Mouse (Mus musculus) erythroblast, adult 5-6 weeks (primary cell): ENCODE results near the gene Minos1. TPM values are rescaled to one million over a fixed set of nuclear protein-coding genes. Genes with fewer than 3 reads are reported as not detected.

Experiments
- ATAC-seq: replicated peaks from 2 replicates; pipeline ENCODE4 v1.8.0; 2016; ENCODE audit warnings: moderate number of reproducible peaks, mild to moderate bottlenecking, moderate TSS enrichment, inconsistent platforms; ENCODE audit not compliant: poor library complexity, low FRiP score, severe bottlenecking
- total RNA-seq, 2 experiments: library from RNA; stranded (forward) in 1 of 2; stranded (reverse) in 1 of 2; fragments of 150-400 nt in 1 of 2; fragments of 200-764, 138-1000 nt in 1 of 2; gene quantifications; 2 replicates each; pipeline versions ENCODE4 v1.2.3 to v1.2.4; 2015 to 2017; ENCODE audit warnings: low replicate concordance in 2 of 2

The Minos1 gene
- total RNA-seq, 2 experiments from 2014 or later, result 36.6 to 103 TPM

DNA sequence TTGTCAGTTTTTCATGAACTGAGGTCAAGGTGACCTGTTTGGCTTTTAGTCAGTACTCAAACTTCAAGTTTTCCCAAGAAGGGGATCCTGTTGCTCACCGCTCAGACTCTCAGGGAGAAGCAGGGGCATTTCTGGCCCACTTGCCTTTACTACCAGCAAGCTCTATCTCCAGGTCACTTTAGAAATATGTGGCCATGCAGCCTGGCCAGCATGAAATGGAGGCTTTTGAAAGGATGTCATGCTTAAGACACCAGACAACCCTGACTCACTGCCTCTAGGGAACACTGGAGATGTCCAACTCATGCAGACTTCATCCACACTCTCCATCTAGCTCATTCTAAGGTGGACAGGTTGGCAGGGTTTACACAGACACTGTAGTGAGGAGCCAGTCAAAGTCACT, 25.5 kb downstream of the Minos1 start:
- ATAC-seq, result no peak

GRCm38 (mm10) chr4:139101546-139101945, 29.4 kb downstream of the Minos1 start:
- ATAC-seq, result no peak

GRCm38 (mm10) chr4:139100326-139100725, 30.6 kb downstream of the Minos1 start:
- ATAC-seq, result no peak

GRCm38 (mm10) chr4:139096201-139096600, 34.7 kb downstream of the Minos1 start:
- no peak for ATAC-seq

- ATAC-seq, result no peak
These were observed 35.5 kb downstream of the Minos1 start for GRCm38 (mm10) chr4:139095406-139095805.

DNA sequence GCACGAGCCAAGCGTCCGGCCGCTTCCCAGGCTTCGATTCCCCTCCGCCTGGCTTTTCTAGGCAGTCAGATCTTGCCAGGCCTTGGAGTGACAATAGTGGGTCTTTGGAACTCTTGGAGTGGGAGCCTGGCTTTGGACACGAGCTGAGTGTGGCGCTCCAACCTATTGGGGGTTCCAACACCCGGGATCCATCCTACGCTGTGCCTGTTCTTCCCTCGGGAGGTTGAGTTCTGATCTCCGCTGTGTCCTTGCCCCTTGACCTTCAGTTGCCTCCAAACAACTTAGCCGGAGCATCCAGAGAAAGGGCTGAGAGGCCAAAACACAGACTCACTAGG, 37.8 kb downstream of the Minos1 start:
- no peak for ATAC-seq

- no peak for ATAC-seq
These were observed 38.3 kb downstream of the Minos1 start, which contains the start of gene Nbl1 for GRCm38 (mm10) chr4:139092356-139093195. Gene Nbl1 (minus strand): TSS chr4:139092993.

- no peak for ATAC-seq
These were observed 39.2 kb downstream of the Minos1 start for GRCm38 (mm10) chr4:139091478-139092355.

DNA sequence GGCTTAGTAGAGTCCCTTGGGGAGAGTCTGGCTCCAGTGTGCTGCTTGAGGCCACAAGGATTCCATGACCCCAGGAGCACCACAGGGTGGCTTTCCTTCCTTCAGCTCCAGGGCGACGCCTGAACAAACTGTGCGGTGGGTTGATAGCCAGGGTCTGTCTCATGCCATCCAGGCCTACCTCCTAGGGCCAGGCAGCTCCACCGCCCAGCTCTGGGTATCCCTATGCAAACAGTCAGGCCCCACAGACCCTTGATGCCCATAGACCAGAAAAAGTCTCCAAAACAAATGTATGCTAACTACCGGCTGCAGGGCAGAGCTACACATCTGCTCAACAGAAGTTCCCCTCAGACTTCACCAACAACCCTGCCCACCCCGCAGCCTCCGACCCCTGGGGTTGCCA, 39.8 kb downstream of the Minos1 start:
- no peak for ATAC-seq

DNA sequence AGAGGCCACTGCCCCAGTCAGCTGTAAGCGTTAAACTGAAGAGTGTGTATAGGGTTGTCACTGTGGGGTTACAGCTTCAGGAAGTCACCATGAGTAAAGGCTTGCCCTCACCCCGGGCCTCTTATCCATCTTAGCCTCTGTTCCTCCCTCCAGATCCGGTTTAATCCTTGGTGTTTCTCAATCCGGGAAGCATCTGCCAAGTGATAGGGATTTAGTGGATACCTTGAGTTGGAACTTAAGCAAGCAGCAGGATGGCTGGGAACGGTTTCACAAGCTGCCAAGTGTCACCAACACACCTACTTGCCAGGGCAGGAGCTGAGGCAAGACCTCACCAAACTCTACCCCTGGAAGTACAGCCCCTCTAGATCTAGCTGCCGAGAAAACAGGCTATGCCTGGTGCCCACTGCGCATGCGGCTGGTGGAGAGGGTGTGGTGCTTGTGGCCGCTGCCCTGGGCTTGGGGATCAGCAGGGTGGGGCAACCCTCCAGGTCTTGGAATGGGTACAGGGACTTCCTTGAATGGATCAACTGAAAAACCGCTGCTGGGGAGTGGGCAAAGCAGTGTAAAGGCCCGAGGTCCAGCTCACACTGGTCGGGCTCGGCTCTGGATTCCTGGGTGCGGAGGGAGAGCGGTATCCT, 40.5 kb downstream of the Minos1 start:
- no peak for ATAC-seq

DNA sequence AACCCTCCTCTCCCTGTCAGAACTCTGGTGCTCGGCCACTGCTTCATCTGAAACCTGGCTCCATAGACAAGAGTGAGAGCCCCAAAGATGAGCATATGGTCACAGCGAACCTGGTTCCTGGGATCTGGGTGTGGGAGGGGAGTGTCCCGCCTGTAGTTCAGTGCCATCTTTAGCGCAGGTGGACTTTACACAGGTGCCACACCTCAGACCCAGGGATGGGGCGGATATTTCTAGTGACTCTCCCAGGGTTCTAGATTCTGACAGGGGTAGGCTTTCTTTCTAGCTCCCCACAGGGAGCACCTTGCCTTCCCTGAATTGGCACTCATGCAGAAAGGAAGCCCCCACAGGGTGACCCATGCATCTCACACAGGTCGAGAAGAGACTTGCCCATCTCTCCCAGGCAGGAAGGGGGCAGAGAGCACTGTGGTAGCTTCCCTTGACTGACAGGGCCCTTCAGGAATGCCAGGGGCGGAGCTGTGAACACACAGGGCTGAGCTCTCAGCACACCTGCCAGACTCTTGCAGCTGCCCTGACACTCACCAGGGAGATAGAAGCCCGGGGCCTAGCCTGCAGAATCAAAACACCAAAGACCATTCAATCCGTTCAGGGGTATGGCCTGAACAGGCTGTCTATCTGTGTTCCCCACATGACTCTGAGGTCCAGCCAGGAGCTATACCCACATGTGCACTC, 41.8 kb downstream of the Minos1 start:
- ATAC-seq, result no peak

GRCm38 (mm10) chr4:139086984-139087383, 43.9 kb downstream of the Minos1 start:
- no peak for ATAC-seq

DNA sequence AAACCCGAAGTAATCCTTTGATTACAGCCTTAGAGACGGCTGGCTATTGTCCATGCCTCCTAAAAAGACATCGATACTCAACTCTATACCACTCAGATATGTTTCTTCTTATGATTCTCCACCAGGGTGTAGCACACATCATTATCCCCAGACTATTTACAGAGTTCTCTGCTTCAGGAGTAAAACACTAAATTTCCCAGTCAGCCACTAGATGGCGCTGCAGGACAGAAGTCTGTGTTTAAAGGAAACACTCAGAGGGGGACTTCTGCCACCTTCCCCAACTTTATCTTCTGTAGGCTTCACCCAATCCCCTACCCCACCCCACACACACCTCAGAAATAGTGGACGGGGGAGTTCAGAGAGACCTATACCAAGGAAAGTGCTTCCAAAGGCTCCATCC, 44.9 kb downstream of the Minos1 start:
- peak; percentile 49; the same call in 1 of the 2 replicates for ATAC-seq

- no peak for ATAC-seq
These were observed 45.6 kb downstream of the Minos1 start for GRCm38 (mm10) chr4:139085337-139085736.

GRCm38 (mm10) chr4:139082790-139083564, 47.9 kb downstream of the Minos1 start:
- no peak for ATAC-seq

- no peak for ATAC-seq
These were observed 49.5 kb downstream of the Minos1 start for GRCm38 (mm10) chr4:139081270-139081931.

DNA sequence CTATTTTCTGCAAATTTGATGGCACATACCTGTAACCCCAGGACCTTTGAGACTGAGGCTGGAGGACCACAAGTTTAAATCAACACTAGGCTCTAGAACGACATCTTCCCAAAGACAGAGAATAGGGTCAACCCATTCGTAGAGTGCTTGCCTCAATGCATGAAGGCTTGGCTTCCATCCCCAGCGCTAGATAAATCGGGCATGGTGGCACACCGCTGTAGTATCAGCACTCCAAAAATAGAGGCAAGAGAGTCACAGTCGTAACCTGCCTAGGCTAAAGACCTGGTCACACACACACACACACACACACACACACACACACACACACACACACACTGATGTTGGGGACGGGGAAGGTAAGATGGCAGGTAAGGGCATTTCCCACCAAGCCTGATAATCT, 50.7 kb downstream of the Minos1 start:
- no peak for ATAC-seq

GRCm38 (mm10) chr4:139079439-139079838, 51.5 kb downstream of the Minos1 start:
- ATAC-seq, result no peak

- no peak for ATAC-seq
These were observed 52.2 kb downstream of the Minos1 start for GRCm38 (mm10) chr4:139078726-139079125.
